Mouse (Mus musculus): Measurements from ENCODE around the gene Gemin4. TPM values are rescaled to one million over a fixed set of nuclear protein-coding genes. Genes with fewer than 3 reads are reported as not detected.
"Not testable (repeated sequence)": the region's sequence is repeated elsewhere in the genome, so short reads cannot be mapped to it uniquely, and the experiment has no call there.

Gemin4 gene
- polyA plus RNA-seq, 1 experiment from 2014 or later: 12.6 TPM

DNA sequence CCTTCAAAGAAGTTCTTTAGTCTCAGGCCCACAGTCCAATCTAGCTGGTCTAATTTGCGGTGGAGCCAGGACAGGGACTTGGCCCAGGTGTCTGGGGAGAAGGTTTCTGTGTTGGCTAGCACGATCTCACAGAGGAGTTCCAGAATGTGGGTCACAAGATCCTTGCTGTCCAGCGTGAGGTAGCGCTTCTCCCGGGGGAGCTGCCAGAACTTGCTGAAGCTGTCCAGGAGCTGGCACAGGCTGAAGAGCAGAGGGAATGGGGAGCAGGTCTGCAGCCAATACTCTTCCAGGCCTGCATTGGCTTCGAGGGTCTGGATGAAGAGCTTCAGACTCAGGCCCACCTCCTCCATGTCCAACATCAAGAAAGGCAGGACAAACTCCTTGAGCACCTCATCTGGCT, 5.9 kb downstream of the Gemin4 start:
- WGBS: 96% methylated on average over 5 of the region's 6 CpGs
- H3K9me3 ChIP-seq; H3K4me3 ChIP-seq; H3K27me3 ChIP-seq; H3K27ac ChIP-seq; H3K4me2 ChIP-seq; ATAC-seq (ENCODE audit: low FRiP score); H3K9ac ChIP-seq; H3K4me1 ChIP-seq (replicated peaks): not testable (repeated sequence)
- H3K36me3 ChIP-seq: peaks cover 76% of the 10 kb centered on the region

DNA sequence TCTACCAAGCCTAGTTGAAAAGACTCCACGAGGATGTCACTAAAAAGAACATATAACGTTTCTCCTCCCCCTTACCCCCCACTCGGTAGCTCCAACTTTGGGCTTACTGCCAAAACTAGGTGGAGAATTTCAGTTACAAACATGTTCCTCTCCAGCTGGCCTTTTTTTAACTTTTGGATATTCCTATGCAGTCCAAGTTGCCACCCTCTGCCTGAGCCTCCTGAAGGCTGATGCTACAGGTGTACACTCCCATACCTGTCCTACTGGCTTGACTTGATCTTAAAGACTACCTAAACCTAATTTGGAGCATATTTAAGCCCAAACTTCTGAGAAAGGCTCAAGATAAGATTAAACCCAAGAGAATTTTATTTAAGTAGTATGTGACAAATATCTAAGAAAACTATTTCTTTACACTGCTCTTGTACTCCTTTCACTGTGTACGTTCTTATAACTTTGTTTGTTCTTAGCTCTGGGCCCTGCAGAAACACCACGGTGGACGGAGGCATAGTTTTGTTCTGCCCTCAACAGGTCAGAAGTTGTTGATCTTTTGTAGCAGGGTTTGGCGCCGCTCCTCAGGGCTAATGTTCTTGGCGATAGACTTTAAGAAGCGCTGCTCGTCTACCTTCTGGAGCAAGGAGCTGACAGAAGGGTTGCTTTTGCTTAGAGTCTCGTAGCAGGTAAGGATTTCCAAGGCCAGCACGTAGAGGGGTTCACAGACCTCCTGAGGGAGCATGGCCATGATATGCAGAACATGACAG, 7.1 kb downstream of the Gemin4 start:
- ATAC-seq (ENCODE audit: low FRiP score): no peak
- H3K9me3 ChIP-seq: no peaks in the 10 kb centered on the region

DNA sequence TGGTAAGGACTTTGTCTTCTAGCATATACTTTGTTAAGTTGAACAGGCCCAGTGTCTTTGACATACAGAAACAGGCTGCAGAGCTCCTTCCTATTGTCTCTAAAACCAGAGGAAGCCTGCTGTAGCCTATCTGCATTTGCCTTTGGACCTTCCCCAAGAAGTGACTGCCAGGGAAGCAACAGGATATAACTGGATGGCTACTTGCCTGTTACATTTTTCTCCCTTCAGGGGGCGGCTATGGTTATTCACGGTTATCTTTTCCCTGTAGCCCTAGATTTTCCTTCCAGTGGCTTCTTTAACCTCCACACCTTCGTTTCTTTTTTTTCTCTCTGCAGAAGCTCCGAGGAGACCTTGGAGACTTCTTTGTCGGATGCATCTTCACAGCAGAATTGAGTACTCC, 10.7 kb downstream of the Gemin4 start:
- H3K27me3 ChIP-seq: no peaks in the 10 kb centered on the region
- H3K27ac ChIP-seq: no peak overlapping the region
- no peak overlapping the region for H3K4me2 ChIP-seq
- no peak overlapping the region for H3K9ac ChIP-seq
- no peaks in the 10 kb centered on the region for H3K9me3 ChIP-seq
- peaks cover 16% of the 10 kb centered on the region for H3K4me1 ChIP-seq (replicated peaks)
- ATAC-seq (ENCODE audit: low FRiP score): no peak
- WGBS: 89% methylated on average over 5 of the region's 5 CpGs
- H3K4me3 ChIP-seq: no peak overlapping the region
- H3K36me3 ChIP-seq: peaks cover 72% of the 10 kb centered on the region

More for the DNA sequence above, 7.1 kb downstream of the Gemin4 start:
- no peak overlapping the region for H3K4me3 ChIP-seq
- H3K9ac ChIP-seq: no peak overlapping the region
- H3K27ac ChIP-seq: no peak overlapping the region
- H3K4me1 ChIP-seq (replicated peaks): no peaks in the 10 kb centered on the region
- no peaks in the 10 kb centered on the region for H3K27me3 ChIP-seq
- 91% methylated on average over 13 of the region's 13 CpGs for WGBS
- H3K4me2 ChIP-seq: no peak overlapping the region
- peaks cover 88% of the 10 kb centered on the region for H3K36me3 ChIP-seq

DNA sequence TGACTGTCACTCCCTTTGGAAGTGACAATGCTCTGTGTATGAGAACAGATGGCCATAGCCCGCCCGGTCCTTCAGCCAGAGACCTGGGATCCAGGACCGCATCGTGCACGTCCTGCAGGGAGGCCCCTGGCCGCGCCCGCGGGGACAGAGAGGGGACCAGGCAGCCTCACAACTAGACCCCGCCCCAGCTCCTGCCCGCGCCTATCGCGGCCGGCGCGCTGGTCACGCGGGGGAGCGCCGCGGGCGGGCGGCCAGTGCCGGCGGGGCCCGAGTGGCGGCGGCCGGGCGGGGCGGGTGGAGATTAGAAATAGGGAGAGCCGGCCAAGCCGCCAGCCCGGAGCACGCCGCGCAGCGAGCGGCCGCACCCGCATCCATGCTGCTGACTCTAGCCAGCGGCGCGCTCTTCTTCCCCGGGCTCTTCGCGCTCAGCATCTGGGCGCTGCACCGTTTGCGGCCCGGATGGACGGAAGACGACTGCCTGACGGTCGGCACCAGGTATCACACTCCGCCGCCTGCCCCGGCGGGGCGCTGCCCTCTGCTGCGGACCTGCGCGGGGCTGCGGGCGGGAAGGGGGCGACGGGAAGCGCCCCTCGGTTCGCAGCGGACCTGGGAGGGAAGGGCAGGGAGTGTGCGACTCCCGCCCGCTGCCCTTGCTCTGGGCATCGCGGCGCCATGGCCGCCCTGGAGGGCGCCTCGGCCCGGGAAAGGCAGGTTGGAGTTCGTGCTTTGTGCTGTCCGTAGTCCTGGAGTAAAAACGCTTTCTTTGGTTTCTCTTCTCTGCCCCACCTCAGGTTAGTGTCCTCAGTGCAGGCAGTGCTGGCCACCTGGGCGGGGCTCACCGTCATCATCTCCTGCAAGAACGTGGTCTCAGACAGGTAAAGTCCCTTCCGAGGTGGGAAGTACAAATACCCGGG, 15.4 kb downstream of the Gemin4 start:
- Histone ChIP-seq H3K27ac (peak overlapping the region; percentile 91), H3K4me2 (peak overlapping the region; percentile 84), H3K36me3 (peaks cover 26% of the 10 kb centered on the region), H3K4me3 (peak overlapping the region; percentile 92), H3K9ac (peak overlapping the region; percentile 96), H3K4me1 (replicated peaks) (peaks cover 22% of the 10 kb centered on the region), H3K9me3 (no peaks in the 10 kb centered on the region), H3K27me3 (peaks cover 9% of the 10 kb centered on the region; the same call in 1 of the 2 replicates)
- ATAC-seq (ENCODE audit: low FRiP score): peak; percentile 98
- under 1% methylated on average over 86 of the region's 90 CpGs for WGBS

DNA sequence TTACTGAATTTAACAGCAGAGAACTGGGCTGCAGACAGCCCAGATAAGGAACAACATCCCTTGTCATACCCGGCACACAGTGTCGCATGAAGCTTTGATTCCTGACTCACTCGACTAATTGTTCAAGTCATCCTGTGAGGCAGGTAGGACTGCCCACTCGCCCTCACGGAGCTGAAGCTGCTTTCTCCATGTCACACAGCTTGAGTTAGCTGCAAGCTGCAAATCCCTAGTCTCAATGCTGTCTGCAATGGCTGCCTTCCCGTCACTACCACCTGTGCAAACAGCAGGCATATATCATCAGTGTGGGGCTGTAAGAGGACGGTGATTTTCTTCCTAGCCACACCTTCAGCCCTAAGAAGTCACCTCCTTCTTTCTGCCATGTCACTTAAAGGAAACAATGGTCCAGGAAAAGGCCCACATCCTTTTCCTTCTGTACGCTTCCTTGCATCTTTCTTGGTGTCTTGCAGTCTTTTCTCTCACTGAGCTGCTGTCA, 20.4 kb downstream of the Gemin4 start:
- no peak for ATAC-seq (ENCODE audit: low FRiP score)
- 67% methylated on average over 8 of the region's 8 CpGs for WGBS
- Histone ChIP-seq H3K27ac (no peak overlapping the region), H3K4me3 (no peak overlapping the region), H3K4me1 (replicated peaks) (peaks cover 5% of the 10 kb centered on the region; the same call in 1 of the 2 replicates), H3K4me2 (no peak overlapping the region), H3K27me3 (peaks cover 9% of the 10 kb centered on the region; the same call in 1 of the 2 replicates), H3K9ac (0 out of 2 replicates have a peak overlapping the region, but pooled peaks have one; percentile 8), H3K9me3 (no peaks in the 10 kb centered on the region), H3K36me3 (no peaks in the 10 kb centered on the region)

DNA sequence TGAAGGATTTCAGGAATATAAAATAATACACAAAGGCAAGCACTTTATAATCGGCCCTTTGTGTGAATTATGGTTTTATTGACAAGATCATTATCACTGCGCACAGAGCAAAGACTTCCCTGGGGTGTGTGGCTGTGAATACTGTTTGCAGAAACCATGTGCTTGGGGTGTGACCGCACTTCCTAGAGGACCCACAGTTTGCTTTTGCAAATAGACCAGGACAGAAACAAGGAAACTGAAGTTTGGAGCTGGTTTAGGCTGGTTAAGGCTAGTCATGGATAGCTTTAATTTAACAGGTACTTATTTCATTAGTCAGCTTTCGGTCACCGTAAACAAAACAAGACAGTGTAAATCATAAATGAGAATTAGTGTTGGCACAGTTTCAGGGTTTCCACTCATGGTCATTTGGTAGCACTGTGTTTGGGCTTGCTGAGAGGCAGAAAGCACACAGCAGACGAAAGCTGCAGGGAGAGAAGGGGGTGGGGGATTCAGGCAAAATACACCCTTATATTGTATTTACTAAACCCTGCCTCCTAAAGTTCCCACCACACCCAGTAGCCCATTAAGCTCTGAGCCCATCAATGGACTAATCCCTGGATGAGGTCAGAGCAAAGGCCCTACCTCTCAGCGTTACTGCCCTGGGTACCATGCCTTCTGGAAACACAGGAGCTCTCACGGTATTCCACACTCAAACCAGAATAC, 21.0 kb downstream of the Gemin4 start:
- WGBS: 71% methylated on average over 8 of the region's 8 CpGs
- peaks cover 4% of the 10 kb centered on the region; the same call in 1 of the 2 replicates for H3K4me1 ChIP-seq (replicated peaks)
- H3K36me3 ChIP-seq: no peaks in the 10 kb centered on the region
- peaks cover 9% of the 10 kb centered on the region; the same call in 1 of the 2 replicates for H3K27me3 ChIP-seq
- ATAC-seq (ENCODE audit: low FRiP score): no peak
- no peaks in the 10 kb centered on the region for H3K9me3 ChIP-seq
- no peak overlapping the region for H3K4me2 ChIP-seq
- H3K9ac ChIP-seq: no peak overlapping the region
- H3K27ac ChIP-seq: no peak overlapping the region
- H3K4me3 ChIP-seq: no peak overlapping the region

DNA sequence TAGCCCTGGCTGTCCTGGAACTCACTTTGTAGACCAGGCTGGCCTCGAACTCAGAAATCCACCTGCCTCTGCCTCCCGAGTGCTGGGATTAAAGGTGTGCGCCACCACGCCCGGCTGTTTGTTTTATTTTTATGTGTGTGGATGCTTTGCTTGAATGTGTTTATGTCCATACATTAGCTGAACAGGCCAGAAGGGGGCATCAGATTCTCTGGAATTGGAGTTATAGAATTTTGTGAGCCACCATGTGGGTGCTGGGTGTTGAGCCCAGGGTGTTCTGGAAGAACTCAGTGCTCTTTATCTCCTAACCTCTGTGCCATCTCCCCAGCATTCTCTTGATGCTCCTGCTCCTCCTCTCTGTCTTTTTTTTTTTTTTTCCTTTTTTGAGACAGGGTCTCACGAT, 30.6 kb downstream of the Gemin4 start:
- Histone ChIP-seq H3K9ac (no peak overlapping the region), H3K9me3 (no peaks in the 10 kb centered on the region), H3K4me3 (no peak overlapping the region), H3K27me3 (no peaks in the 10 kb centered on the region), H3K36me3 (no peaks in the 10 kb centered on the region), H3K27ac (no peak overlapping the region), H3K4me2 (no peak overlapping the region), H3K4me1 (replicated peaks) (no peaks in the 10 kb centered on the region)
- no peak for ATAC-seq (ENCODE audit: low FRiP score)
- WGBS: 88% methylated on average over 6 of the region's 6 CpGs

DNA sequence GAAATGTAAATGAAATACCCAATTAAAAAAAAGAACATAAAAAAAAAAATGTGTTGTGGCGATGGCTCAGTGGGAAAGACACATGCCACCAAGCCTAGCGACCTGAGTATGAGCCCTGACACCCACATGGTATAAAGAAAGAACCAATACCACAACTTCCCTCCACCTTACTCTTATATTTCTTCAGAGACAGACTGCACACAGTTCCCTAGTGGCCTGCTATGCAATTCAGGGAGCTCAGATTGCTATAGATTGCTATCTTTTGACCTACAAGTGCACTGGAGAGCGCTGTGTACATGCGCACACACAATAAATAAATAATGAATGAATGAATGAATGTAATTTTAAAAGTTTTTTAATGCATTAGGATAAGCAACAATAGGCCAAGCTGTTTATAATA, 33.7 kb downstream of the Gemin4 start:
- no peak for ATAC-seq (ENCODE audit: low FRiP score)
- Histone ChIP-seq H3K4me1 (replicated peaks) (peaks cover 7% of the 10 kb centered on the region), H3K27ac (no peak overlapping the region), H3K9me3 (no peaks in the 10 kb centered on the region), H3K27me3 (no peaks in the 10 kb centered on the region), H3K9ac (no peak overlapping the region), H3K4me2 (no peak overlapping the region), H3K36me3 (no peaks in the 10 kb centered on the region), H3K4me3 (no peak overlapping the region)
- WGBS: 83% methylated on average over 4 of the region's 4 CpGs

DNA sequence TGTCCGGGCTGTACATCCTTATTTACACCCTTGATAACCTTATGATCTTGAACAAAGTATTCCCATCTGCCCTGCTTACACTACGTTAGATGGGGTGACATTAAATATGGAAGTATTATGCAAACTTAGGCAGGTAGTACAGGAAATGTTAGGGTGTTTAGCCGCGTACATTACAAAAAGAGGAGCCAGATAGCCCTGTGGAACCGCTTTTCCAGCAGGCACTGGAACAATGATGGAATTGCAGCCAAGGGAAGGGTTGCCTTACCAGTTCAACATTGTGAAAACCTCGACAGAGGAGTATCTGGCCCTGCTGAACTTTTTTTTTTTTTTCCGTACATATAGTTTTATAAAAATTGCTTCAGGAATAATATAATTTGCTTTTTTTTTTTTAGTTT, 37.3 kb downstream of the Gemin4 start:
- peak overlapping the region; percentile 84 for H3K27ac ChIP-seq
- 19% methylated on average over 7 of the region's 7 CpGs for WGBS

DNA sequence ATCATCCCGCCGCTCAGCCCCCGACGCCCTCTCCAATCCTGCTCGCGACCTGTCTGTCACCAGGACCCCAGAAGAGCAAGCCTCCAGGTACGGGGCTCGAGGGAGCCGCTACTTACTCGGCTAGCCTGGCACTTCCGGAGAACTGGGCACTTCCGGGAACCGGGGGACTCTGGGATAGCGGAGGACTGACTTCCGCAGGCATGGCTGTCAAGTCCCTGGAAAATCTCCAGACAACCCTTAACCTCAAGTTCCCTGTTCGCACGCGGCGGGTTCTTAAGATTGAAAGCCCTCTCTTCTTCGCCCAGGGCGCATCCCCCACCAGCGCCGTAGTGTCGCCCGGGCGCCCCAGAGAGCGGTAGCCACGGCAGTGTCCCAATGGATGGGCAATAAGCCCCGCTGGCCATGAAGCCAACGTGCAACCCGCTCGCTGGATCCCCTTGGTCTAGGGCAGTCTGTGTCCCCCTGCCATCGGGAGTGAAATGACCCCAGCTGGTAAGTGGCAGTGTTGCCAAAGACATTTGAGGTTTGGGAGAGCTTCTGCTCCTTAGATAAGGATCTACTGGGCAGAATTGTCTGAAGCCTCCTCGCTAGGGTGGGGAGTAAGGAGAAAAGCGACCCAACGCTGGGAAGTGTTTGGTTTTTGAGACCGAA, 37.8 kb downstream of the Gemin4 start, which contains the start of the genes Vps53 and Fam57a:
Gene Vps53 (minus strand): TSS at position 153 of the 651 bp plus-strand sequence.
Gene Fam57a (plus strand): TSS at position 177 of the 651 bp plus-strand sequence.
- peak; percentile 93 for ATAC-seq (ENCODE audit: low FRiP score)
- Histone ChIP-seq H3K4me1 (replicated peaks) (peaks cover 20% of the 10 kb centered on the region), H3K4me3 (peak within 1 kb of the TSS; percentile 79), H3K27ac (peak within 1 kb of the TSS; percentile 84), H3K9ac (peak within 1 kb of the TSS; percentile 88), H3K4me2 (peak within 1 kb of the TSS; percentile 91), H3K27me3 (no peaks in the 10 kb centered on the region), H3K9me3 (no peaks in the 10 kb centered on the region), H3K36me3 (peaks cover 7% of the 10 kb centered on the region; the same call in 1 of the 2 replicates)
- WGBS: under 1% methylated on average over 37 of the region's 37 CpGs

More for the DNA sequence above, 37.3 kb downstream of the Gemin4 start:
- Histone ChIP-seq H3K9ac (peak overlapping the region; percentile 88), H3K4me1 (replicated peaks) (peaks cover 20% of the 10 kb centered on the region), H3K4me2 (peak overlapping the region; percentile 91), H3K27me3 (no peaks in the 10 kb centered on the region), H3K4me3 (peak overlapping the region; percentile 79), H3K36me3 (peaks cover 6% of the 10 kb centered on the region; the same call in 1 of the 2 replicates), H3K9me3 (no peaks in the 10 kb centered on the region)
- no peak for ATAC-seq (ENCODE audit: low FRiP score)

DNA sequence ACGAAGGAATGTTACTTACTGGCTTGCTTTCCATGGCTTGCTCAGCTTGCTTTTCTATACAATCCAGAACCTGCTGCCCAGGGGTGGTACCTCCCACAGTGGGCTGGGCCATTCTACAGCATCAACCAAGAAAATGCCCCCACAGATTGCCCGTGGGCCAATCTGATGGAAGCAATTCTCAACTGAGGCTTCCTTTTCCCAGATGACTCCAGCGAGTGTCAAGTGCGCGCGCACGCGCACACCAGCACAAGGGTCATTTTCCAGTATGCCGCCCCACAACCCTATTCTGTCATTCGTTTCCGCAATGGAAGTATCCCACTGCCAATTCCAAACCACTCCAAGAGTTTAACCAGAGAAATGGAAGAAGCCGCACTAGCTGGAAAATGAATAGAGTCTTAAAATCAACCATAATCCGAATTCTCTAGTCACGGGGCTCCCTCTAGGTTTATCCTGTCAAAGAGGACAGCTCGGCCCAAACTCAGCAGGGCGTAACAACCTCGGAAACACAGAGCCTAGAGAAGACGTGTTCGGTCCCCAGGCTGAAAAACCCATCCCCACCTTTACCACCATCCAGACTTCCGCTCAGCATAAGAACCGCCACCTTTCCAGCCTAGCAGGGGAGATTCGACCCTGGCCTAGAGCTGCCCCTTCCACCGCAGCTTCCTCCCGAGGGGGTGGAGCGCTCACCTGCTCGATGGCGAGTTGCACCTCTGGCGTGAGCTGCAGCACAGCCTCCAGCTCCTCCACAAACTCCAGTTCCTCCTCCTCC, 38.6 kb downstream of the Gemin4 start:
- 1% methylated on average over 28 of the region's 28 CpGs for WGBS

More for the DNA sequence above, 38.6 kb downstream of the Gemin4 start:
- Histone ChIP-seq H3K27me3 (no peaks in the 10 kb centered on the region), H3K36me3 (peaks cover 12% of the 10 kb centered on the region), H3K4me3 (peak overlapping the region; percentile 79), H3K4me1 (replicated peaks) (peaks cover 20% of the 10 kb centered on the region), H3K27ac (peak overlapping the region; percentile 84), H3K9ac (peak overlapping the region; percentile 88), H3K9me3 (no peaks in the 10 kb centered on the region), H3K4me2 (peak overlapping the region; percentile 91)
- peak; percentile 88 for ATAC-seq (ENCODE audit: low FRiP score)

All from hindbrain, embryonic 13.5 days (tissue).